Mouse (Mus musculus): ENCODE measurements at regions not wholly inside any gene's neighbourhood (a gene's known extent, or its start where the extent isn't known, plus 50 kb on each side); places are given as distances from the start of the nearest gene placed in this dataset.
A peak's percentile ranks its signal among the peaks of the same experiment; 100 is the strongest.

DNA sequence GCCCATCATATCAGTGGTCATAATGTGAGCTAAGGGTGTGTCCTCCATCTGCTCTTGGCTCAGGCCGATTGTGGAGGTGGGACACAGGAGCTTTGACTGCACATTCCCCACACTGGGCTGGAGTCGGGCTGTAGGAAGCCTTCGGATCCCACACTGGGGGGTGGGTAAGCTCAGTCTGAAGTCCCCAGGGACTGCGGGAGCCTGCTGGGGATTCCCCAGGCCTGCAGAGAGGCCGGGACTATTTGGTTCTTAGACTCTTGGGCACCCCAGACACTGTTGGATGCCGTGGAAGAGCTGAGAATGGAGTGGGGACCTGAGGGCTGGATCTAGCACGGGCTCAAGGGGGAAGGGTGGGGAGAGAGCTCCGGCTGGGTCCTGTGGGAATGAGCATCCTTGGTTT lies 547.1 kb upstream of the Nrp1 start:
- no peak for DNase-seq (ENCODE audit: low spot score in 2 of 2)

DNA sequence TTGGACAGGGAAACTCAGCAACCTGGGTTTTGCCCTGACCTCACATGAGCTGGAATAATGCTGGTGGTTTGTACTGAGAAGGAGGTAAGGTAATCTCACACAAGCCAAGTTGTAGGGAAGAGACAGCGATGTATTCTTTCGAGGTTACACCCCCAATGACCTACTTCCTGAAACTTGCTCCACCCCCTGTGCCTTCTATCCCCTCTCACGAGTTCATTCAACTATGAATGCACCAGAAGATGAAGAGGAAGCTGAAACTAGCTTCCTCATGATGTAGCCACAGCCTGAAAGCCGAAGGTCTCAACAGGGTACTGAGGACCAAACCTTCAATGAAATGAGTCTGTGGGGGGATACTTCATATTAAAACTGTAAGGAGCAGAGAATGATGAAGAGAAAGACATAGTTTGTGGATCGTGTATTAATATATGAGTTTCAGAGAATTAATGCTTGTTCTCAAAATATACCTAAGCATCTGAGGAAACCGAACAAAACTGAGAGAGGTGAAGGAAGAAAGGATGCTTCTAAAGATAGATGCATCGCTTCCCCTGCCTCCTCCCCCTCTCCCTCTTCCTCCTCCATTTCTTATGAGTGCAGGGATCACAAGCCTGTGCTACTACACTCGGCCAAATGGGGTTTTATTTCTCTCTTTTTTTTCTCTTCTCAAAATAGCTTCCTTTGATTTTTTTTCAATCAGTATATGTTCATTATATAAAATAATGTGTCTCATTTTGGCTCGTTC lies 543.5 kb upstream of the Nrp1 start:
- peak in 1 of 2 experiments; percentile 15 for DNase-seq (ENCODE audit: low spot score in 2 of 2)

DNA sequence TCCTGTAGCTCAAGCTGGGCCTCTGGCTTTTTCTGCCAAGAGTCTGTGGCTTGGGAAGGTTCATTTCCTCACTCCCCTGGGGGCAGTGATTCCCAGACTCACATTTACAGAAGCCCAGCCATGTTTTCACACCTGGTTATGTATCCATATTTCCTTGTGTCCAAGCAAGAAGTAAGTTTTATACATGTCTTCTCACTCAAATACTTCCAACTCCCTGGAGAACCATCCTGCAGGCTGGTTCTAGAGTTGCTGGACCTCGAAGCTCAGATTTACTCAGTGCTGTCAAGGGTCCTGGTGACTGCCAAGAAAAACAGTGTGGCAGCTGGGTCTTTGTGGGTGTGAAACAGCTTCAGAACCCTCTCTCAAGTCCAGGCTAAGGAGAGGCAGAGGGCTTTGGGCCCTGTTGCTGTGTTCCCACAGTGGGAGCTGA lies 537.6 kb upstream of the Nrp1 start:
- DNase-seq (ENCODE audit: low spot score in 2 of 2) = no peak

DNA sequence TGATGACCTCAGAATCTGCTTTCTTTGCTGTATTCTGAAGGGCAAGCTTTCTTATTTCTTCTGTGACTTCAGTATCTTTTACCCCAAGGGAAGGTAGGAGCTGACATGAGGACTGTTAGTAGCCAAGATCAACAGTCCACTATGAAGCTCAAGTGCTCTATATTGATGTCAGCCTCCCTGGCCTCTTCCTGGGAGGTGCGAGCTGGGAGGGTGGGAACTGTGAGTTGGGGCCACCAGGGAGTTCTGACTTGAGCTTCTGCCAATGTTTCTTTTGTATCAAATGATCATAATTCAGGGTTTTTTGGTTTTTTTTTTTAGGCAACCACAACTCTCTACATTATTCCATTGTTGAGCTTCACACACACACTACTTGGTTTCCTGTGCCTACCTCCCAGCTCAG lies 536.8 kb upstream of the Nrp1 start:
- no peak for DNase-seq (ENCODE audit: low spot score in 2 of 2)

DNA sequence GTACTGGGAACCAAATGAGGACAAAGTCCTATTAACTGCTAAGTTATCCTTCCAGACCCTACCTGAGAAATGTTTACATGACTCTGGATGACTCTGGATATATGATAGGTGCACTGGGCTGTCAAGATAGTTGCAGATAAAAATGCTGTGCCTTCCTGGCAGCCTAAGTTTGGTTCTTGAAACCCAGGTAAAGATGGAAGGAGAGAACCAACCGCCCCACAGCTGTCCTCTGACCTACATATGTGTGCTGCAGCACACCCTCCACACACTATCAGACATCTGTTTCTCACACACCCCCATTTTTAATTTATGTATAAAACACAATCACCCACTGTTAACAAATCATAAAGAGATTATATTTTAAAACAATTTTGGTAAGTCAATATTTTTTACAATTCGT lies 533.4 kb upstream of the Nrp1 start:
- no peak for DNase-seq (ENCODE audit: low spot score in 2 of 2)

DNA sequence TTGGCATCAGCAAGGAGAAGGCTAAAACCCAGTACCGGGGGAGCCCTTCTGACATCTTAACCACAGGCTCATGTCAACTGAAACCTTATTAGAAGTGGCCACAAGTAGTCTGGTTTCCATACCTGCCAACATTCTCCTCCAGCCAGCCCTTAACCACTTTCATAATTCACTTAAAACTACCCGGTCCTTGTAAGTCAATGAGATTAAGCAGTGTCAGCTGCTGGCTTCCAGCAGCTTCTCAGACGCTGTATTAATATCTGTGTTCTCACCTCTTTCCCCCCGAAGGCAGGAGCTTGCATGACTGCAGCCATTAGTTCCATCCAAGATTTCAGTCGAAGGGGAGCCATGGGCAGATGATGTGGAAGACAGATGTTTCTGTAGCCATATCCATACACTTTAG lies 530.6 kb upstream of the Nrp1 start:
- no peak for DNase-seq (ENCODE audit: low spot score in 2 of 2)

DNA sequence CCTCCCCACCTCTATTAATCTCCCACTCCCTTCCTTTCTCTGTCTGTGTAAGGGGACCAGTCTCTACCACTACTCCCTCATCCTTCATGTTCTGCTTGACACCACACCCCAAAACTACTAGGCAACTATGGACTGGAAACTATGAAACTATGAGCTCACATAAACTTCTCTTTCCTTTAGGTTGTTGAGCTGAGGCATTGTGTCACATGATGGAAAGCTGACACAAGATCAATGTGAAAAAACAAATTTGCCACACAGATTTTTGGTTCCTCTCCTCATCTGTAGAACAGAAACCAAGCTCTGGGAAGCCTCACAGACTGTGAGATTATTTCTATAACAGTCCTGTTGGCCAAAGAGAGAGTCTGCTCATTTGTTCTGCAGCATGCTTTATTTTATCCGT lies 528.7 kb upstream of the Nrp1 start:
- no peak for DNase-seq (ENCODE audit: low spot score in 2 of 2)

DNA sequence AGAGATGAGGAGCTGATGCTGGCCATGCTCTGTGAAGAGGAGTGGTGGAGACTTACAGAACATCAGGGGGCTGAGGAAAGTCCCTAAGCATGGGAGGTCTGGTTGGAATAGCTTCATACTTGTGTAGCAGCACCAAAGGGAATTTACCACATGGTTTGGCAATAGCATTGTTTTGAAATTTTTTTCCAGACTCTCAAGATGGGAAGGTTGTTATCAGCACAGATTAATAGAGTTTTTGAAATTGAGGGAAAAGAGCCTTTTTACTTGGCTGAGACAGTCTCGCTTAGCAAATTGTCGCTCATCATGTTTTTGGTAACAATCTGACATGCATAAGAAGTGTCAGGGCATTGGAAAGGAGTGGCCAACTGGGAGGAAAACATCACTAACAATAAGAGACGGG lies 524.4 kb upstream of the Nrp1 start:
- no peak for DNase-seq (ENCODE audit: low spot score in 2 of 2)

DNA sequence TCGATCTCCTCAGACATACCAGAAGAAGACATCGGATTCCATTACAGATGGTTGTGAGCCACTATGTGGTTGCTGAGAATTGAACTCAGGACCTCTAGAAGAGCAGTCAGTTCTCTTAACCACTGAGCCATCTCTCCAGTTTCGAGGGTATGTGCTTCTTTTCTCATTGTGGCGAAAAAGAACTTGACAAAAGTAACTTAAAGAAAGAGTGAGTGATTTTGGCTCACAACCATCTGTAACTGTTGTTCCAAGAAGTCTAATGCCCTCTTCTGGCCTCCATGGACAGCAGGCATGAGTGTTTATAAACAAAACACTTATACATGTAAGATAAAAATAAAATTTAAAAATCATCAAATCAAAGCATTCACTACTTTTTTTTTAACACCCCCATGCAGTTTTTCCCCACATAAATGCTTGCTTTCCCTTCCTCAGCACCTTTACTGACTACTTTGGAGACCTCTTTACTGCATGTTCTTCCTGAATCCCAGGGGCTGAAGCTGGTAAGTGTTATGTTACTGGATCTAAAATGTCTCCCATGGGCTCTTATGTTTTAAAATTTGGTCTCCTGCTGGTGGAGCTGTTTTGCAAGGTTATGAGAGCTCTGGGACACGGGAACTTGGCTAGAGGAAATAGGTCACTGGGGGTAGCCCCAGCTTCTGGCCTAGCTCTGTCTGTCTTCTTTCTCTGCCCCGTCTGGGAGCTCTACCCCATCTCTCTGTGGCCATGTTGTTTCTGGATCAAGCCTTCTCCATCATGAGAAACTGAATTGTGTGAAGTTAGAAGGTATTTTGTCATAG lies 521.8 kb upstream of the Nrp1 start:
- no peak for DNase-seq (ENCODE audit: low spot score in 2 of 2)

DNA sequence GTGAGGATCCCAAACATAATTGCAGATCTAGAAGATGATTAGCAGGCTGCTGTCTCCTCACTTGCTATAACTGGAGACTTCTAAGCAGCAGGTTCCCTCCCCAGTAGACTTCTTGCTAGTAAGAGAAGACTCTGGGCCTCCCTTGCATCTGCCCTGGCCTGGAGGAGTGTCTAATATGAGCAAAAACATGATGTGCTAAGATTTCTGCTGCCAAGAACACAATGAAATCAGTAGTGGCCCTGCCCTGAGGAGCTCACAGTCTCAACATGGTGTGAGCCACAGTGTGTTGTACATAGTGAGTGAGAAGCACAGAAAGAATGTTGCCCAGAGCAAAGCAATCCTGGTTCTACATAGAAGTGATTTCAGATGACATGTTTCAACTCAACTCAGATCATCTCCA lies 520.1 kb upstream of the Nrp1 start:
- DNase-seq (ENCODE audit: low spot score in 2 of 2) = no peak

DNA sequence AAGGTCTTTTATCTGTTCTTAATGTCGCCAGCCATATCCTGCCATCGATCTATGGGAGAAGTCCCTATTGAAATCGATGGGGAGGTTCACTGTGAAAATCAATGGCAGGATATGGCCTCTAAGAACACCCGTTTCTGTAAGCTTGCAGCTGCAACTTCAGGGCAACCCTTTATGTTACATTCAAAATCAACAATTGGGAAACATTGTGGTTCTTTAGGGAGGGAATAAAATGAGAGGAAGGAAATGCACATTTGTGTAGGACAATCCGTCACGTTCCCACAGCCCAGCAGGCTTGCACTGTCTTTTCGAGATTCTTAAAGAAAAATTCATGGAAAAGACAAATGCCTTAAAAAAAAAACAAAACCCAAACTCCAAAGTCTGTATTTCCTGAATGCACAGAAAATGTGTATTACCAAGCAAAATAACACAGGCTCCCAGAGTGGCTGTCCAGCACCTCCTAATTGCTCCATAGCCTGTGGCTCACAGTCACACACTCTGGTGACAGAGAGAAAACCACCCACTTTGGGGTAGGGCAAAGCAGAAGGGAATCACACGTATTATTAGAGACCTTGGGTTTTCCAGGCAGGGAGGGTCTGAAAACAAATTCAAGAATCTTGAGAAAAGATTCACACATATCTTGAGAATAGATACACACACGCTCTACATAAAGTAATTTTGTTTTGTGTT lies 510.9 kb upstream of the Nrp1 start:
- DNase-seq (ENCODE audit: low spot score in 2 of 2) = no peak

DNA sequence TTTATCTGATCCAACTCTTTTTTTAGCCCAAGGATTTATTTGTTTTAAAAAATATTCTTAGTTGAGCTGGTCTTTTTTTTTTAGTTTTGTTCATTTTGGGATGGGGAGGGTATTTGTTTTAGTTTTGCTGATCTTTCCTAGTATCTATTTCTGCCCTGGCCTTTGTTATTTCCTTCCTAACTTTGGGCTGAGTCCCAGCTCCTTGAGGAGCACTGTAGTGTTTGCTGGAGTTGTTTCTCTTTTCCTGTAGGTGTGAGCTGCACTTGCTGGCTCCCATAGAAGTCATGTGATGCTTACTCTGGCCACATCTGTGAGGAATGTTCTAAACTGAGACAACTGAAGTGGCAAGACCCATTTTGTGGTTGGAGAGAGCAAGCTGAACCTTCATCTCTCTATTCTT lies 508.5 kb upstream of the Nrp1 start:
- no peak for DNase-seq (ENCODE audit: low spot score in 2 of 2)

DNA sequence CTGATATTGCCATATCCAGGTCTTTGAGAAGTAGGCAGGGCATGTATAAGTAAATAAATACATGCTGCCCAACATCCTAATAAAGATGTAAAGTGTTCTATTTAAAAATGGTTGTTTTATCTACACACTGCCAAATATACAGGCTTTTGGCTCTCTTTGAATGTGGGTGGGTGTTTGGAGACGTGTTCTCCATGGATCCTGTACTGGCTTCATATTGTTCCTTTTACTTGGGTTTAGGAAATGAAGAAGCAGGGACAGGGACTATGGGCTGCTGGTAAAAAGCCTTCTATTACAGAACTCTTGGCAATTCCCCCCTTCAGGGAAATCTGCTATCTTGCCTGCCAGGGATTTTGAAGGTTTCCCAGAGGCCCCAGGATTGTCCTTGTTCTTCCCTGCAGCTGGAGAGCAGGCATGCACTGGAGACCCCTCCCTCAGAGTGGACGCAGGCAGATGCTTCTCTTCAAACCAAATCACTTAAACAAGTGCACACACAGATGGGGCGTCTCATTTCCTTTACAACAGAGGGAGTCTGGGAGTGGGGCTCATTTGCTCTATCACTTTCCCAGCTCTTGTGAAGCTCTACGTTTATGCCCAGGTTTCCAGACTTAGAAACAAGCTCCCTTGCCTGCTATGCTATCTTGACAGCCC lies 502.6 kb upstream of the Nrp1 start:
- no peak for DNase-seq (ENCODE audit: low spot score in 2 of 2)

DNA sequence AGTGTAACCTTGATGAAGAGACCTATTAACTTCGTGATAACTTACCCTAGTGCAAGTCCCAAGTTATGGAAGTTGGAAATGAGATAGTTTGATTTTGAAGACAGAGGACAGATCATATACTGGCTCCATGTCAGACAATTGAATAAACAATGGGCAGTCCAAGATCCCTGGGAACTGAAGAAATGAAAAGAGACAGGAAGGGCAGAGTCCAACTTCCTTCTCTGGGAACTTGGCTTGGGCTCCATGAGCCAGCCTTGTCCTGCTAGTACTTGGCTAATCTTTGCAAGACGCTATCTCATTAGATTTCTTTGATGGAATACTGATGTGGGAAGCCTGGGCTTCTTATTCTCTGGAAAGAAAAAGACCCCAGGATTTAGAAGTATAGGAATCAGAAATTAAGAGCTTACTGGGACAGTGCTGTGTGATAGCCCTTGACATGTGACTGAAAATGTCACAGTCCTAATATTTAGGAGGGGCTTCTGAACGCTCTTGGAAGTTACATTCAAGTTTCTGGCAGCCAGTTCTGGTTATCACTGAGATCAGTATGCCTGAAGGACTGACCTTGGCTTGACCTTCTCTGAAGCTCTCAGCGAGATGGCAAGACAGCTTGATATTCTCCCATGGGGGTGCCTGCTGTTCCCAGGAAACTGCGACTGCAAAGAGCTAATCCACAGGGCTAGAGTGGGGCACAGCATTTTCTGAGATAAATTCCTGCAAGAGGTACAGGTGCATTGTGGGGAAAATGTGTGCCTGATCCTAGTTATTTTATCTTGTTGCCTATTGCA lies 501.9 kb upstream of the Nrp1 start:
- no peak for DNase-seq (ENCODE audit: low spot score in 2 of 2)

DNA sequence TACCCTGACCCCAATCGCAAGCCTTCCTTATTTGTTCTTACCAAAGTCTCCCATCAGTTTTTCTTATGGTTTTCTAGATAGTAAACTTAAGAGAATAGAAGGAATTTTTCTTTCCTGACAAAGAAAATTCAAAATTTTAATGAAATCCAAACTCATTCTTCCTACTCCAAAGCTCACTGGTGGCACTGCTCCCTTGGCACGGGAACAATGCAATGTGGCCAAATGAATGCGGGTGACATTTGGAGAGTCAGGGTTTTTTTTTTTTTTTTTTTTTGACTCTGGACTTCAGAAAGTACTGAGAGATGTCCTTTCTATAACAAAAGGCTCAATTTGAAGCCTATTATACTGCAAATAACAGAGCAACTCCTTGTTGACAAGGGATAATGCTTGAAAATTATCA lies 499.4 kb upstream of the Nrp1 start:
- DNase-seq (ENCODE audit: low spot score in 2 of 2) = no peak

DNA sequence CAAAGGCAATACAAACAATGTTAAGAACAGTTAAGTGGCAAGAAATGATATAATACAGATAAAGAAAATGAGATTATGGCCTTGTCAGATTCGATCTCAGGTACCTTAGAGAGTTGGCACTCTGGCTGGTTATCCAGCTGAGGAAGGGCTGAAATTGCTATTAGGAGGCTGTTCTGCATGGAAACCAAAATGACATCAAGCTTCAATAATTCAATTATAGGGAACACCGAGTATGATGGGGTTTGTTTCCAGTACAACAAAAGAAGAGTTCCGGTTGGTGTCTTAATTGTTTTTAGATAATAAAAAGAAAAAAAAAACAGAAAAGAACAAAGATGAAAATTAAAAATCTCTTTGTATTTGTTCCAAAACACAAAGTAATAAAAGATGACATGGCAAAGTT lies 498.0 kb upstream of the Nrp1 start:
- DNase-seq (ENCODE audit: low spot score in 2 of 2) = no peak

DNA sequence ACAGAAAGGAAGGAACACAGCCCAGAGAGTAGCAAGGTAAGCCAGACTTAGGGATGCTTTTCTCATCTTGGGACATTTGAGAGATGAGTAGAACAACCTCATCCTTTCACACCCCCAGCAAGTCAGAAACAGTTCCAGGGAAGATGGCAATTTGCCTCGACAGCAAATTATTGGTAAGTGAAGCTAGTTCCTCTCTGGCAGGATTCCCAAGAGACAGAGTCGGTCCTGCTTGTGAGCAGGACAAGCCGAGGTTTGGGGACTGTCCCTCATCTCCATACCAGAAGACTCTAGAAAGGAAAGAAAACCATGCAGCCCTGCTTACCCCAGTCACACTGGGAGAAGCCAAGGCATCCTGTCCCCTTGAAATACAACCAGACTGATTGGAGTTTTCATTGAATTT lies 497.5 kb upstream of the Nrp1 start:
- DNase-seq (ENCODE audit: low spot score in 2 of 2) = no peak

DNA sequence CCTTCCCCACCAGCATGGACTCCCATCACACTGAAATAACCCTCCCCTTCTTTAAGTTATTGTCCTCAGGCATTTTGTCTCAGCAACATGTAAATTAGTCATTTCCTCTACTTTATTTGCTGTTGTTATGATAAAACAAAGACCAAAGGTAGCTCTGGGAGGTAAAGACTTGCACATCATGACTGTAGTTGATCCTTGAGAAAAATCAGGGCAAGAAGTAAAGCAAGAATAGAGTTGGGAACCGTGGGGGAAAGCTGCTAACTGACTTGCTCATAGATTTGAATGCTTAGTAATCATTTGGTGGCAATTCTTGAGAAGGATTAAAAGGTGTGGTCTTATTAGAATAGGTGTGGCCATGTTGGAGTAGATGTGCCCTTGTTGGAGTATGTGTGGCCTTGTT lies 473.8 kb upstream of the Nrp1 start:
- DNase-seq (ENCODE audit: low spot score in 2 of 2) = no peak

DNA sequence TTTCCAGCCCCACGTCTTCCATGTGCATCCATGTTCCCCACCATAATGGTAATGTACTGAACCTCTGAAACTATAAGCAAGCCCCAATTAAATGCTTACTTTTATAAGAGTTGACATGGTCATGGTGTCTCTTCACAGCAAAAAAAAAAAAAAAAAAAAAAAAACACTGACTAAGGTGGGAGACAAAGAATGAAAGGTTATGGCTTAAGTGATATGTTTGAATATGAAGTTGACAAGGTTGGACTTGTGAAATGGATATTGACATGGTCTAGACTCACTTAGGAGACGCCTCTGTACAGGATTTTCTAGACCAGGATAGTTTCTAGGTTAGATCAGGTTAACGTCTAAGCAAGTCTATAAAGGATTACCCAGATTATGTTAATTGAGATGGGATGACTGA lies 473.2 kb upstream of the Nrp1 start:
- no peak for DNase-seq (ENCODE audit: low spot score in 2 of 2)

DNA sequence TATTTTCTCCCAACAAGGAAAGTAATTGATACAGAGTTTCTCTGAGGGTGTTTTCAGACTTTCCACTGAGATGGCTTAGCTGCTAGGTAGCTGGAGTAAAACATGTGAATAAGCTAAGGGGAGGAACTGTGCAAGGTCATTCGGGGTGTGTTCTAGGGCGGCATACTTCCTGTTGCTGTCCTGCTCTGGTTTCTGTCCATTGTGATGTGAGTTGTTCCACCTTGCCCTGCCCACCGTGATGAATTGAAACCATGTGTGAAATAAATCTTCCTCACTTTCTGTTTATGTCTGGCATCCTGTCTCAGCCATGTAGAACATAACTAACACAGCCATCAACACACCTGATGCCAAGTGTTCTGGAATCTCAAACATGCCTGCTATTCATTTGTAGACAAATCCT lies 472.6 kb upstream of the Nrp1 start:
- DNase-seq (ENCODE audit: low spot score in 2 of 2) = no peak

DNA sequence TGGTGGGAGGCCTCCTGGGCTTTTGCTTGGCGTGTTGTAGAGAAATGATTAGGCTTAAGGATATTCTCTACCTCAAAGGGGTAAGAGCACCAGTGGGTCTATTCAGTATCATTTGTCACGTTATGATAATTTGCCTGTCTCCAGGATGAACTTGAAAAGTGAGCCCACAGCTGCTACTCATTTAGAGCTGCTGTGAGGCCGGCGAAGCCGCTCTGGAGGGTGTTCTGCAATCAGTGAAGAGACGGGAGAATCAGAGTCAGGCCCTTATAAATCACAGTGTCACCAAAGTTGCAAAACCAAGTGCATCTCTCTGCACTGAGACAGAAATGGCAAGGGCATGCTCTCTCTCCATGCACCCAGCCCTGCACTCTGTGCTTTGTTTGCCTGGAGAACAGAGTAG lies 467.7 kb upstream of the Nrp1 start:
- DNase-seq (ENCODE audit: low spot score in 2 of 2) = no peak

DNA sequence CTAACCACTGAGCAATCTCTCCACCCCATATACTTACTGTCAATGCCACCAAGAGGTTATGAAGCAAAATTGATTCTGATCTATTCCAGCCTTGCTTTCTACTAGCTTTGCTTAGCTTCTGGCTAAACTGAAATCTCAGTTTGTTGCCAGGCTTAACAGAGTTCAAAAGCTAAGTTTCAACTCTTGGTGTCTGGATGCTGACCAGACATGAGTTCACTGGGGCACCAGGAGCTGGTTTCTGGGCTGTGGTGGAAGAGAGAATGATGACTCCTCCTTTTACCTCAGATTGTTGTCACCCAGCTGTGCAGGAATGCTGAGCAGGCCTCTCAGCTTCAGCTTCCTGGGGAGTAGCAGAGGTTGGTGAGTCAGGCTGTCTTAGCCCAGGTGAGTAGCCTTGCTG lies 464.1 kb upstream of the Nrp1 start:
- DNase-seq (ENCODE audit: low spot score in 2 of 2) = no peak

Measured in spleen, postnatal 10 days (tissue).